Mouse (Mus musculus): ENCODE results near the gene Sergef.
"Not testable (repeated sequence)": the region's sequence is repeated elsewhere in the genome, so short reads cannot be mapped to it uniquely, and the experiment has no call there.

Gene Sergef

DNA sequence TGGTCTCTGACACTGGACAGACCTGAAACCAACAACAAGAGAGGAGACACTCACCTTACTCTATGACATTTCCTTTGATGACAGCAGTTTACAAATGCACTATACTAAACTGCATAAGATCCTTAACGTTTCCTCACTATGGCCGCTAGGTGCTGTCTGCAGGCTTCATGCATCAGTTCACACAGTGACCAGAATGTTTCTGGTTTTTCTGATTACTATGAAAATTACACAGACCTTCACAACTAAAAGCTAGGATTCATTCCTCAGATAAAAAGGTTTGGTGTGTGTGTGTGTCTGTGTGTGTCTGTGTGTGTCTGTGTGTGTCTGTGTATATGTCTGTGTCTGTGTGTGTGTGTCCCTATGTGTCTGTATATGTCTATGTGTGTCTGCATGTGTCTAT is 63.7 kb downstream of the Sergef start:
- DNase-seq (ENCODE audit: low spot score in 2 of 2): no peak

DNA sequence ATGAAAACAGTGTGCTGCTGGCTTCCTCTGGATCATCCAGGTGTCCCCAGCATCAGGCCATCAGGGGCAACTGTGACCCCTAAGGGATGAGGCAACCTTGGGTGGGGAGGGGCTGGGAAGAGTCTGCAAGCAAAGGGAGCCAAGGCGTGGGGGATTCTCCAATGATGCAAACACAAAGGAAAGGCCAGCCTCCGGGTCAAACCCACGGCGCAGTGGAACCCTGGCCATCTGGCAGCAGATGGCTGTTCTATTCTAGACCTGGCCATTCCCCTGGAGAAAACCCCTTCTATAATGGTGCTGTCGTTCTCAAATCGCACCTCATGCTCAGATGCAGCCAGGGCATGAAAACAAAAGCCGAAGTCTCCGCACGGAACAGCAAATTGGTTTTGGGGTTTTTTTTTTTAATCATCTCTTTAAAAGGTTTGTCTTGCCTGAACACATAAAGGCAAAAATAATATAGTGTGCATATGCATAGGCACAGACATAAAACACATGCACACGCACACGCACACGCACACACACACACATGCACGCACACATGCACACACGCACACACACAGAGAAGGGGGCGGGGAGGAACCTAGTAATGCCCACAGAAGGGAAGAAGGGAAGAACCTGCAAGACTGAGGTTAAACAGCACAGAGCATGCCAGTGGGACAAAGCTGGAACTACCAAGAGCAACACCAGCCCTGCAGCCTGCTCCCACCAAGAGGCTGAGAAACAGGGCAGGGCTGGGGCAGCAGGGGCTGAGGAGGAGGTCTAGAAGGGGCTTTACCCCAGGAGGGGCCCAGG is 66.6 kb downstream of the Sergef start:
- DNase-seq (ENCODE audit: low spot score in 2 of 2): no peak

DNA sequence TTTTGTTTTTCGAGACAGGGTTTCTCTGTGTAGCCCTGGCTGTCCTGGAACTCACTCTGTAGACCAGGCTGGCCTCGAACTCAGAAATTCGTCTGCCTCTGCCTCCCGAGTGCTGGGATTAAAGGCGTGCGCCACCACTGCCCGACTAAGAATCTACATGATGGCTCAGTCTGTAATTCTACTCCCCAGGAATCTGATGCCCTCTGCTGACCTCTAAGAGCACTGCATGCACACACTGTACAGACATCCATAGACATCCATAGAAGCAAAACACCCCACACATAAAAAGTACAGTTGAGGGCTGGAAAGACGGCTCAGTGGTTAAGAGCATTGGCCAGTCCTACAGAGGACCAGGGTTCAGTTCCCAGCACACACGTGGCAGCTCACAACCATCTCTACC is 70.1 kb downstream of the Sergef start:
- DNase-seq (ENCODE audit: low spot score in 2 of 2): not testable (repeated sequence)

DNA sequence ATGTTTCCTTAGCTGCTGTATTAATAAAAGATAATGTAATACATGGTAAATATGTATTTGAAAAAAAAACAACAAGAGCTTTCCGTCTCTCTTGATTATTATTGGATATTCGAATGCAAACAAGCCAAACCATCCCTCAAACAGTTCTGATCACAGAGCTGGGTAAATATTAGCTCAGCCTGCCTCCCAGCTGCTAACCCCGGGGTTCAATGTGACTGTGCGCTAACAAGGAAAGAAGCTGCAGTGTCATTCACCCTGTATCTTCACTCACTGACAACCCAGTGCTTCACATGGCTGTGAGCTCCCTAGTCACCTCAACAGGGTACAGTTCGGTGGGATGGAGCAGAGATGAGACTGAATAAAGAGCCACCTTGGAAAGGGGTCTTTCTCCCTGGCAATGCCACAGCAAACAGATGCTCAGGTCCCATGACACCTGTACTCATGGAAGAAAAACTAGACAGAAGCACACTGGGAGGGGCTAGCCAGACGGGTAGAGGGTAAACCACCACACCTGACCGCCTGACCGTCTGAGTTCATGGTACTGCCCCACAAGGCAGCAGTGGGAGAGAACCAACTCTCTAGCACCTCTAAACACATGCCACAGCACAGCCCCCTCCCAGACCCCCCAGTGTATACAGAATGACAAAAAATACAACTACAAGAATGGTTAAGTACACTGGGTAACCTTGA is 73.1 kb downstream of the Sergef start:
- DNase-seq (ENCODE audit: low spot score in 2 of 2): no peak

DNA sequence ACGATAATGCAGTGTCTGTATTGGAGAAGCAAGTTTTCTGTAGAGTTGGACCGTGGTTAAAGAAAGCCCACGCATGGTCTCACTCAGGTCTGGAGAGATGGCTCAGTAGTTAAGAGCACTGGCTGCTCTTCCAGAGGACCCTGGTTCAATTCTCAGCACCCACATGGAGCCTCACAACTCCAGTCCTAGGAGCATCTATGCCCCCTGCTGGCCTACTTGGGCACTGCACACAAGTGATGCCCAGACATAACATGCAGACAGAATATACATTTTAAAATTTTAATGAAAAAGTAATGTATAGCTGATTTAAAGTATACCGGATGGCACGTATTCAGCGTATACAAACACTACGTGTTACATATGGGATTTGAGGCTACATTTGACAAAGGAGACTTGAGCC is 74.2 kb downstream of the Sergef start:
- no peak for DNase-seq (ENCODE audit: low spot score in 2 of 2)

DNA sequence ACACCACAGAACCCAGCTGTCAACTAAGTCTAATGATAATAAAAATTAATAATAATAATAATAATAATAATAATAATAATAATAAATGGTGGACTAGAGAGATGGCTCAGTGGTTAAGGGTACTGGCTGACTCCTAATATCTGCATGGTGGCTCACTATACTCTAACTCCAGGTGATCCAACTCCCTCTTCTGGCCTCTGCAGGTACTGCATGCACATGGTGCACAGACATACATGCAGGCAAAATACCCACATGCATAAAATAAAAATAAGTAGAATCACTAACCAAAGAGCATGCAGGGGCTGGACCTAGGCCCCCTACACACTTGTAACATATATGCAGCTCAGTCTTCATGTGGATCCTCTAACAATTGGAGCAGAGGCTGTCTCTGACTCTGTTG is 75.8 kb downstream of the Sergef start:
- DNase-seq (ENCODE audit: low spot score in 2 of 2): no peak

DNA sequence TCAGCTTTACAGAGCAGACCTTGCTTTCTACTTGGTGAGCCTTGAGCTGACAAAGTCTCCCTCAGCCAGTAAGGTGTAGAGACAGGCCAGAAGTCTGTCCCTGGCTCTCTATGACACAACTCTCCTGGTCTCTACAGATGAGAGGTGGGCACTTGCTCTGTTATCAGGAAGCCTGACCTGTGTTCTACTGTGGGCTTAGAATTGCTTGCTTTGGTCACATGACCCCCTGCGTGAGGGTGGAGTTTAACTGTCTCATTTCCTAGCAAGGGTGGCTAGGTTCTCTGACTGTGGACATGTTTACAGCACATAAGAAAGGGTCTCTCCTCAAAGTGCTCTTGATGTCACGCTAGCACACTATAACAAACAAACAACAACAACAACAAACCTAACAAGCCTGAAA is 79.5 kb downstream of the Sergef start:
- no peak for DNase-seq (ENCODE audit: low spot score in 2 of 2)

DNA sequence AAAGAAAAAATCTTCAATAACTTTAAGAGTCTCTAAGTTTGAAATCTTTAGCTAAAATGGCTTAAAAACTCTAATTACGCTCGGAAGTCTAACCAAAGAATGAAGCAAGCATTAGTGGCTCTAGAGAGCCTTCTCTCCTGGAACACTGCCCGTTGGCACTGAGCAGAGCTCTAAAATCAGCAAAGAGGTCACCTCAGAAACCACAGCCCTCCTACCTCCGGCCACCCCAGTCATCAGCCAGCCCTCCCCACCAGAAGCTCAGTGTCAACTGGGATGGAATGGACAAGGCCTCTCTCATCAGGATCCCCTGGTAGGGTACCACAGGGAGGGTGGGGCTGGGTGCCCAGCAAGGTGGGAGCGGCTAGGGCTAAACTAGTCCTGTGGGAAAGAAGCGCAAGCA is 80.0 kb downstream of the Sergef start:
- DNase-seq (ENCODE audit: low spot score in 2 of 2): no peak

DNA sequence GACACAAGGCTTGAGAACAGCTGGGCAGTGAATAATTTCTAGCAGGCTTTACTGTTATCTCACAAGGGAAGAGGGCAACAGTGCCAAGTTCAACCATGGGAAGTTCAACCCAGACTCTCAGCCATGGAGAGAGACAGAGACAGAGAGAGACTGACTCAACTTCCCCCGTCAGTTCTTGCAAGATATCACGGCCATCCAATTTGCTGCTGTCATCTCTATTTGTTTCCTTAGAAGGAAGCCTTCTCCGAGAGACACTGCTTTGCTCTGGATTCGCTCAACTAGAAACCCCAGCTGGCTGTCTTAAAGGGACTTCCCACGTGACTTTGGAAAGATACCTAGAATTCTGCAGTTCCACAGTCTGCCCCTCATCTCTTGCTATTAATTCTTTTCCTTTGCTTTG is 80.6 kb downstream of the Sergef start:
- no peak for DNase-seq (ENCODE audit: low spot score in 2 of 2)

DNA sequence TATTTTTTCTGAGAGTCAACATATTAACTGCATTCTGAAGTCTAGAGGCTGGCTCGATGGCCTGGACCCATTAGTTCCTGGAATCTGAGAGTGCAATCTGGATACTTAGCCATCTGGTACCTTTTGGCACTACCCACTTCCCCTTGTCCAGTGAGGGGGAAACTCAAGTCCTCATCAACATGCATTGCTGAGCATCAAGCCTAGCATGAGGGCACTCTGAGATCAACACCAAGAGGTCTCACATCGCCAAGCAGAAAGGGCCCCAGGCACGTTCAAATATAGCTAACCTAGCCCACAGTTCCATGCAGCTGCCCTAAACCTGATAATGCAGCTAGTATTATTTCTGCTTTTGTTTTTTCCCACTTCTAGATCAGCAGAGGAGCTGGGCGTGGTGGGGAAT is 81.6 kb downstream of the Sergef start:
- no peak for DNase-seq (ENCODE audit: low spot score in 2 of 2)

DNA sequence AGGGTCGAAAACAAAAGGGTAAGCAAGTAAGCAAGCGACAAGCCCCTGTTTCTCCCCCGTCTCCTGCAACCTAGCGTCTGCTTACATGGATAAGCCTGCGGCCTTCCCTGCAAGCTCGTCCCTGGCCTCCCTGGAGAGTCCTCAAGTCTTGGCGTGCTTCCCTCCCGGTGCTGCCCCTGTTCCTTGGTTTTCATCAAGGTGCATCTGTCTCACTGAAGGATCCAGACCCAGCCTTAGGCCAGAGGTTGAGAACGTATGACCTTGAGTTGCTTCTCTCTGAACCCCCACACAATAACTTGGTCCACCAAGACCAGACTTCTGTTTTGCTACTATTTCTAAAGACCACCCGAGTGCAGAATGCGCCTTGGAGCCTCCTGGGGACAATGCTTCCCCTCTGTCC is 82.2 kb downstream of the Sergef start:
- DNase-seq (ENCODE audit: low spot score in 2 of 2): no peak

DNA sequence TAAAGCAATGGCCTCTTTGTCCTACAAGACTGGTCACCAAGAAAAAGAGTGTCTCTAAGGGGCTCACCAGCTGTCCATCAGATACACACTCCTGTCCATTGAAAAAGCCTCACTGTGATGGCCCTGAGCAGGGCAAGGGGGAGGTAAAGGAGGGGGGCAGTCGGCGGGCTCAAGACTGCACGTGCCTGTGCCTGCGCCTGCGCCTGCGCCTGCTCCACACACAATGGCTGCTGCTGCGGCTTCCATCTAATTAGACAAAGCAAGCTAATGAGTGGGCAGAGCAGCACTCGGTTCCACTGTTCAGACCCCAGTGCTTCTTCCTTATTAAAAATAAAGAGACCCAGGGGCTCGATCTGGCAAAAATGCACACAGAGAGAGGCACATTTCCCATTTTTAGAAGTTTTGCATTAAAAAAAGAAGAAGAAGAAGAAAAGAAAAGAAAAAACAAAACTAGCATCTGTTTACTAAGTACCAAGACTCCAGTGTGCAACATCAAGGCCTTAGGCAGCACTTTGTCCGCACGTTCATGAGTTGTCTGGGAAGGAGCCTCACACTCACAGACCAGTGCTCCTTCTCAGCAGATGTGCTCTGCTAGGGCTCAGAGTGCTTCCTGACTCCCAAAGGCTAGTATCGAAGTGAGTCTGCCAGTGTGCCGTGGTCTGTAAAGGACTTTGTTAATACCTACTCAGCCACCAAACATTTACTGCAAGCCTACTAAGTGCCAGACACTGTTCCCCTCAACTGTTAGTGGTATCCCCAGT is 83.1 kb downstream of the Sergef start:
- DNase-seq (ENCODE audit: low spot score in 2 of 2): no peak

DNA sequence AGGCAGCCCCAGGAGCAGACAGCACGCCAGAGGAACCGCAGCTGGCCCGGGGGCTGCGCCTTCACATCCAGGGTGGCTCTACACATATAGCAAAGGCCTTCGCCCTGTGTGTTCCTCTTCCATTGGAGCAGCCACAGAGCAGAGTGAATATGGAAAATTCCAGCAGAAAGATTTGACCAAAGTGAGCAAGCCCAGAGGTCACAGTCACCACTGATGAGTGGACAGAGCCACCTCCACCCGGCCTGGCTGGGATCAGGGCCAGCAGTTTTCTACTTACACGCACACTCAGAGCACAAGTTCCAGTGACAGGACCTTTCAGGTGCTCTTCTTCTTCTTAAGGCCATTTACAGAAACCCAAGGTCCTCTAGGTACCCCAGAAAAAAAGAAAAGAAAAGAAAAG is 83.9 kb downstream of the Sergef start:
- DNase-seq (ENCODE audit: low spot score in 2 of 2): no peak

DNA sequence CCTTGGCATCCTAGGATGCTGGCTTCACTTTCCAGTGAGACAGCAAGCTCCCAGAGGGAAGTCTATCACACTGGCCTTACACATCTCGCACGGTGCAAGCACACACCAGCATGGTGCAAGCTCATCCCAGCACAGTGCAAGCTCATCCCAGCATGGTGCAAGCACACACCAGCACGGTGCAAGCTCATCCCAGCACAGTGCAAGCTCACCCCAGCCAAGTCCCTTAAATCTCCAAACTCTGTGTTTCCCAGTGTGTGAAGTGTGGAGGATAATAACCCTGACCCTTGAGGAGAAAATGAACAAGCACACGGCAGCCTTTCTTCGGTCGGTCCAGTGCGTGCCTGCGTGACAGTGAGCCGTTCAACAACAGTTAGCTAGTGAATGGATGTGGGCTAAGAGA is 84.8 kb downstream of the Sergef start:
- DNase-seq (ENCODE audit: low spot score in 2 of 2): no peak

DNA sequence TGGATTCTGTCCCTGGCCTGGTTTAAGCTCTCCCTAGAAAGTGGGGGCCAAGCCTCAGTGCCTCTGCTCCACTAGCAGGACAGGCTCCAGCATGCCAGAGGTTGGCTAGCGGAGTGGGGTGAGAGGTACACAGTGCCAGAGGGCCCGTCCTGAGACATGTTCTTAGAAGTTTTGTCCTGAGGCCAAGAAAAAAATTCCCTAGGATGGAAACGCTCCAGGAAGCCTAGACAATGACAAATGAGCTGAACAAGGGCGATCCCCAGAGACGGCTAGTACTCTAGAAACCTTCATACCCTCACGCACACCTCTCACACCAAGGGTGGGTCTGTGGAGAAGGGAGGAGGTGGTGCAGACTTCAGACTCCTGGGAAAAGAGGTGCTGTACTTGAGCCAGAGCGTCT is 85.6 kb downstream of the Sergef start:
- no peak for DNase-seq (ENCODE audit: low spot score in 2 of 2)

DNA sequence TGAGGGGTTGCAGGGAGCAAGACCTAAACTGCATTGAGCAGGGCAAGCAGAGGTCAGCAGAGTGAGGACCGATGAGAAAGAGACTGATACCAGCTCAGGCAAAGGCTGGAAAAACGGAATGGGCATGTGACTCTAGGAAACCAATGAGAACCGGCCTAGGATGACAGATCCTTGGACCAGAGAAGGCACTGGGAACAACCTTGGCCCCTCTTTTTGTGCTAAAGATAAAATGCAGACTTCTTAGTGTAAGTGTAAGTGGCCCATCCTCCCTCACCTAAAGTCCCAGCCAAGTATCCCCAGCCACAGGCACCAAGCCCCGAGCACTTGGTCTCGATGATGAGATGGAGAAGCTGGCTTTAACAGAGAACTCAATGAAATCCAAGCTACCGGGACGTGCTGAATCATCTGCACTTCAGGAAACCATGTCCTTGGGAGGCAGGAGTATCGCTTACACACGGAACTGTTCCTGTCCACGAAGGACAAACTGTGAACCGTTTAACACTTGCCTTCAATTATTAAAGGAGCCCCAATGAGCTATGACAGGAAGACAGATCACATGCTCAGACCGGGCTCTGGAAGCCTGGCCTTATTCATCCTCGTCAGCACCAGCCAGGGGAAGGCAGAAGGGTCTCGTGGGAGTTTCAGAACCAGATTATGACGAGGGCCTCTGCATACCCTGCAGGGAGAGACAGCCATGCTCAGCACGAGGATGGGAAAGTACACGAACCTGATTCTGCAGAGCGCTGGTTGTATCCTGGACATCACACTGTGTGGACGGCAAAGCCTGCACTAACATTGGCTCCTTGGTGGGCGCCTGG is 87.5 kb downstream of the Sergef start:
- no peak for DNase-seq (ENCODE audit: low spot score in 2 of 2)

DNA sequence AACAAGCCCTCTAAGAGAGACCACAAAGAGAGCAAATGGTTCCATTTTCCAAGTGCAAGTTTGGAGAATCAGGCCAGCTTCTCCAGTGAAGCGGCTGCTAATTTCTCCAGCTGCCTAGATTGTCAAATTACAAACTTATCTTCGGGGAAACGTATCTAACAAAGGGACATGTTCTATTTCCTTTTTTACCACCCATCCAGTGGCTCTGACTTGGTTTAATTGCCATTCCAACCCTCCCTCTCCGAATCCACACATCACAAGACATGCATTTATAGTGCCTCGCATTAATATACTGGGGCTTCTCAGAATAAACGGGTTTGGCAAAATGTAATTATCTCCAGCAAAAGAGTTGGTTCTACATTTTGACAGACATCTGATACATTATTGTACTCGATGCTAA is 88.4 kb downstream of the Sergef start:
- DNase-seq (ENCODE audit: low spot score in 2 of 2): no peak

DNA sequence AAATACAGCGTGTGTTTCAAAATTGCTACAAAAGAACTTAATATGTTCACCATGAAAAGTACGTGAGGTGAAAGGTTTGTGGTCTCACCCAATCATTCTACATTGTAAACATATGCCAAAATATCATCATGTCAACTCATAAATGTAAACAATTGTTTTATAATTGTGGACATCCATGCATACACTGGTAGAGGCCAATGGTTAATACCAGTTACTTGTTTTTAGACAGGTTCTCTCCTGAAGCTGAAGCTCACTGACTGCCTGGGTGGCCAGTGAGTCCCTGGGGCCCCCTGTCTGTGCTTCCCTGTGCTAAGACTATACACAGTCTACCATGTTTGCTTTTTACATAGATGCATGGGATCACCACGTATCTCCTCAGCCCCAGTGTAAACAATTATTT is 91.5 kb downstream of the Sergef start:
- DNase-seq (ENCODE audit: low spot score in 2 of 2): no peak

DNA sequence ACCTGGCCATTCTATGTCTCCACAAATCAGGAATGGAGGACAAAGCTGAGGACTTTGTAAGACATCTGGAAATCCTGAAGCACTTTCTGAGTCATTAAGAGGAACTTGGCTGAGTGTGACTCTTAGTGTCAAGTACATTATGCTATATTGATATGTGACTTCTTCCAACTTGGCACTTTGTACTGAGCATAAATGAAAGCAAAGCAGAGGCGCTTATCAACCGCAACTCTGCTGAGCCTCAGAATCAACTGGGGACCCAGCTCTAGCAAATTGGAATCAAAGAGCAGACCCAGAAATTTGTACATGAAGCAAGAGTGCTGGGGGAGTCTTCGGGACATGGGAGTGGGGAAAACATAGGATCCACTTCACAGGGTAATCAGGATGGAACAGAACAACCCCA is 92.0 kb downstream of the Sergef start:
- no peak for DNase-seq (ENCODE audit: low spot score in 2 of 2)

DNA sequence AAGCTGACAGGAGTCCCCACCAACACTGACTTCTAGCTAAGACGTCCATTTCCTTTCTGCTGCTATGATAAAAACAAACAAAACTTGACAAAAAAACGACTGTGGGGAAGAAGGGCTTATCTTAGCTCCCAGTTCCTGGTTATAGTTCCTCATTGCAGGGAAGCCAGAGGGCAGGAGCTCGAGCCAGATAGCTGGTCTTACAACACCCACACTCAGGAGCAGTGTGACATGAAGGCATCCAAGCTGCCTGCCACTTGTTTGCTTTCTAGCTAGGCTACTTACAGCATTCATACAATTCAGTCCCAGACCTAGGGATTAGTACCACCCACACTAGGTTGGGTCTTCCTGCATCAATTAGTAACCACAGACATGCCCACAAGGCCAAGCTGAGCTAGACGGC is 93.1 kb downstream of the Sergef start:
- DNase-seq (ENCODE audit: low spot score in 2 of 2): no peak

DNA sequence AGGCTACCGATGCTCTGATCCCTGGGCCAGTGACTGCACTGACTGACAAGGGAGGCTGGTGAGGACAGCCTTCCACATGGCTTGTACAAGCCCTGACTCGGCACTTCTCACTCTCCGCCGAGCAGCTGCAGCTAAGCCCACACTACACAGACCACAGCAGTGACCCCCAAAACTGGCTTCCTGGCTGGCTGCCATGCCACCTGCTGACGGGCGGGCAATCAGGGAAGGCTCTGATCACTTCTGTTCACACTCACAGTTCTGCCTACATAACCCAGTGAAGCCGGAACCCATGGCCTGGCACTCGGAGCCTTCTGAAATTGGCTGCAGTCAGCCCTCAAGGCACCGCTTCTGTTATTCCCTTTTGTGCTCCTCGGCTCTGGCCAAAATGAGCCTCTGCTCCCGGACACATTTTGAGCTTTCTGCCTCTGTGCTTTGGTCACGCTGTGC is 95.4 kb downstream of the Sergef start:
- no peak for DNase-seq (ENCODE audit: low spot score in 2 of 2)

DNA sequence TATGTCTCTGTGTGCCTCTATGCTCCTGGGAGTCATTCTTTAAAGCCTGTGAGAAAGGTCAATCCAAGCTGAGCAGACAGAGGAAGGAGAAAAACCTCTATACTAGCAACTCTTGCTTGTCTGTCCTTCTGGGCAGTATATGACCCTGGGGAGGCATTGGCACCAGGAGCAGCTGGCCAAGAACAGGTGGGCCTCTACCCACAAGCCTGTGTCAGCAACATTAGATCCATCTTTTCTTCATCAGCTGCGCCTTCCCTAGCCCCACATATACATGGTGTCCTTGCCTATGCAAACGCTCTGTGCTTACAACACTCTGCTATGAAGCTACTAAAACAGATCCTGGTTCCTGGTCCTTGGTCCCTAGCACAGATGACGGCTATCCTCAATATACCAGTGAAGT is 97.5 kb downstream of the Sergef start:
- no peak for DNase-seq (ENCODE audit: low spot score in 2 of 2)

All from urinary bladder, postnatal 4 days (tissue).